Mouse (Mus musculus) splenic B cell, adult 2 months (primary cell): ENCODE measurements around the gene Fbxl20.
"Not testable (repeated sequence)": the region's sequence is repeated elsewhere in the genome, so short reads cannot be mapped to it uniquely, and the experiment has no call there.

Experiments used
- DNase-seq: peaks from one replicate; pipeline ENCODE4 v3.0.0-alpha.2; 2011; ENCODE audit warnings: low read depth, low spot score
- H3K27me3 ChIP-seq: 2 replicates; pipeline ENCODE4 v1.6.1; 2012; ENCODE audit warnings: mild to moderate bottlenecking, low read length, moderate library complexity, mixed read lengths; ENCODE audit not compliant: control insufficient read depth, poor library complexity, insufficient read depth, severe bottlenecking
- H3K36me3 ChIP-seq: 2 replicates; pipeline ENCODE4 v1.6.1; 2012; ENCODE audit warnings: mild to moderate bottlenecking, low read length, moderate library complexity, mixed read lengths; ENCODE audit not compliant: control insufficient read depth, poor library complexity, insufficient read depth, severe bottlenecking

Gene Fbxl20

DNA sequence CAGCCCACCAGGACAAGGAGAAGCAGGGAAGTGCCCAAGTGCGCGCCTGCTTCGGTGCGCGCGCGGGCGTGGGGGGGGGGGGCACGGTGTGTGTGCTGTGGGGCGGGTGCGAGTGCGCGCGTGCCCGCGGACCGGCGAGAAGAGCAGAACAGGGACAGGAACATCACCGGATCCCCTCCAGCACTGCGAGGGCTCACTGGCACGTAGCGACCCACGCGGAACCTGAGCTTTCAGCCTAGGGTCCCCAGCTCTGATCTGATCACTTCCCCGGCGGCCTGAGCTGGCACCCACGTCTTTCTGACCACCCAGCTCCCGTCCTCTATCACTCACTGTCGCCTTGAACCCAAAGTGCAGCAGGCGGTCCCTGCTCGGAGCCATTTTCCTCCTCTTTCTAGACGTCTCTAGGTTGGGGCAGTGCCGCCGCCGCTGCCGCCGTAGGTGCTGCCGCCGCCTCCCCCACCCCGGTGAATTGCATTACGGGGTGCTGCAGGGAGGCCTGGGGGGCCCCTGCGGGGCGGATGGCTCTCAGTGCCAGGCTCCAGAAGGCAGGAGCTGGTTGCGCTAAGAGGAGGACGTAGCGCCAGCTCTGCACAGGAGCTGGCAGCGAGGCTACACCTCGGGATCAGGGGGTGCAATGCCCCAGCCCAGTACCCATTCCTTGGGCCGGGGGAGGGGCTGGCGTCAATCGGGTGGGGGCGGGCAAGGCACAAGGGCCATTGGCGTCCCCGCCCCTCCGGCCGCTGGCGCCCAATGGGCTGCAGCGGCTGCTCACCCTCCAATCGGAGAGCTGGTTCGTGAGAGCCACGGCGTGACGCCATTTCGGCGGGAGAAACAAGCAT is at the start of gene Fbxl20:
TSS of gene Fbxl20 (minus strand) at position 618 of the 839 bp plus-strand sequence.
- DNase-seq = peak; percentile 89
- H3K27me3 ChIP-seq = no peaks in the 10 kb centered on the region
- 0 out of 2 replicates have a peak, but pooled peaks cover 5% of the 10 kb centered on the region for H3K36me3 ChIP-seq

DNA sequence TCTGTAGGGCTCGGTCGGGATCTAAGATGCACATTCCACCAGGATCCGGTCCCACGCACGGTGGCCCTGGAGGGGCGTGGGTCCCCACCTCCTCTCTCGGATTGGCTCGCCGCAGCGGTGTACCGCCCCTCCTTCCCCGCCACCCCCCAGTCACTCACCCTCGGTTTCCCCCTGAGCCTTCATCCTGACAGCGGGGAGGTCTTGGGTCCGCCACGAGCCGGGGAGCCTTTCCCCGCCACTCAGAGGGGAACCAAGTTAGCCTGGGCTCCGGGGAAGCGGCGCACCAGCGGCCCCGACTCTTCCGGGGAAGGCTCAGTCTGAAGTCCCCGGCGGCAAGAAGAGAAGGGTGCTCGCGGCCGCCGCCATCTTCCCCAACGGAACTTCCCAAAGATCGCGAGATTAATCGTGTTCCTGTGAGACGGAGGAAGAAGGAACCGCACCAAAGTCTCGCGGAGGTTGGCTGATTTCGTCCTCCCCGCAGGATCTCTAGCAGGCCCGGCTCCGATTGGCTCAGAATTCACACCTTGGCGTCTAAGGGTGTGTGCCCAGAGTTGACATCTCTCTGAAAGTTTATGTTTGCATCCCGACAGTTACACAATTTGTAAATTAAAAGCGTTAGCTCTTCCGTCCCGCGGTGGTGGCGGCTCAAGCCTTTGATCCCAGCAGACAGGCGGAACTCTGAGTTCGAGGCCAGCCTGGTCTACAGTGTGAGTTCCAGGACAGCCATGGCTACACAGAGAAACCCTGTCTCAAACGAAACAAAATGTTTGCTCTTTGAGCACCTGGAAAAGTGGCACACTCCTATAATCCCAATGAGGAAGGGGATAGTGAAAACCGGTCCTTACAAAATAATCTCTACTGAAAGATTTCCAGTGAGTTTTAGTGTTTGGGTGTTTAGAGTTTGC is 43.0 kb upstream of the Fbxl20 start, which contains the start of gene Med1:
TSS of gene Med1 (minus strand) at position 393 of the 905 bp plus-strand sequence.
- peak; percentile 98 for DNase-seq
- no peaks in the 10 kb centered on the region for H3K27me3 ChIP-seq
- H3K36me3 ChIP-seq = peaks cover 6% of the 10 kb centered on the region

DNA sequence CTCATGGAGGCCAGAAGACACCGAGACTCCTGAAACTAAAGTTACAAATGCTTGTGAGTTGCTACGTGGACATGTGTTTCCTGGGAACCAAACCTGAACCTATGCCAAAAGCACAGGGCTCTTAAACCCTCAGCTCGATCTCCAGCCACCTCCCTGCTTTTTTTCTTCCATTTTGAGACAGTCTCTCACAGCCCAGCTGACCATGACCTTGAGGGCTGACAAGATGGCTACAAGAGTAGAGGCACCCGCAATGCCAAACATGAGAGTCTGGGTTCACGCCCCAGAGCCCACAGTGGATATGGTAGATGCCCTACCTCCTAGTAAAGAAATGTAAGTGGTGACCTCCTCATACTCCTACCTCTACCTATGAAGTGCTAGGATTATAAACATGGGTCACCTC is 40.6 kb upstream of the Fbxl20 start:
- Histone ChIP-seq H3K27me3 (no peaks in the 10 kb centered on the region), H3K36me3 (peaks cover 7% of the 10 kb centered on the region)
- no peak for DNase-seq

- Histone ChIP-seq H3K27me3 (no peaks in the 10 kb centered on the region), H3K36me3 (peaks cover 9% of the 10 kb centered on the region)
- DNase-seq = no peak
These were observed 37.6 kb upstream of the Fbxl20 start for GRCm38 (mm10) chr11:98187640-98188395.

GRCm38 (mm10) chr11:98182149-98182548 is 31.9 kb upstream of the Fbxl20 start:
- H3K27me3 ChIP-seq, H3K36me3 ChIP-seq, DNase-seq: not testable (repeated sequence)

DNA sequence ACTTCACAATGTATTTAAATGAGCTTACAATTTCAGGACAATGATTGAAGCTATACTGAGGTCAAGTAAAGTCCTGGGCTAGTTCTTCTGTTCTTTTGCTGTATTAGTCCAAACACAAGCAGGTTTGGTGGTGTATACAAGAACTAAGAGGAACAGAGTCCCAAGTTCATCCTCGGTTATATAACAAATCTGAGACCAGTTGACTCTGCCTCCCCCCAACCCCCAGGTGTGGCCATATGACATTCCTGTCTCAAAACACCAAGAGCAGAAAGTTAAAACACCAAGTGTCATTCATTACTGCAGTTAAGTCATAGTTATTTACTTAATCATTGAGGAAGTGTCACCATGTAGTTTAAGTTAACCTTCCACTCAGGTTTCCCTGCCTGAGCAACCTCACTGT is 18.2 kb upstream of the Fbxl20 start:
- DNase-seq = no peak
- Histone ChIP-seq H3K27me3 (no peaks in the 10 kb centered on the region; the same call in 1 of the 2 replicates), H3K36me3 (peaks cover 26% of the 10 kb centered on the region)

- Histone ChIP-seq H3K36me3 (peaks cover 2% of the 10 kb centered on the region; the same call in 1 of the 2 replicates), H3K27me3 (no peaks in the 10 kb centered on the region)
- DNase-seq = no peak
These were observed 4.9 kb upstream of the Fbxl20 start for GRCm38 (mm10) chr11:98155094-98155493.

DNA sequence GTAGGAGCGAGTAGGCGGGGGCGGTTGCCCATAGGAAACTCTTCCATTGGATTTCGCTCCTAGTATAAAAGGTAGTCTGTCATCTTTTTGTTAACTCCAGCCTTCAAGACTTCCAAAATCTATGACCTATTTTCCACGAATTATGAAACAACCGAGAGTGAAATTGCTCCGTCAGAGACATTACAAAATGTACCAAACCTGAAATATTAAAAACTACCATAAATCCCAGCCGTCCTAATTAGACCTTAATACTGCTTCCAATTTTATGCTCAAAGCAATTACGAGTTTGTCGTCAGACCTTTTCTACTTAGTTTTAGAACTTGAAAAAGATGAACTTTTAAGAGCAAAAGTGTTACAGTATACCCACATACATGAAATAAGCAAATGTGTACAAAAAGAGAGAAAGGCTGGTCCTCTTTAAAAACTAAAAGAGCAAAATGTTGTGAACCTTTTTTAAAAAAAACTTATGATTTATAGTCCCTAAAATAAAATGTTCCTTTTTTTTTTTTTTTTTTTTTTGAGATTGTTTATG is 488 bp upstream of the Fbxl20 start:
- no peak for DNase-seq
- no peaks in the 10 kb centered on the region for H3K27me3 ChIP-seq
- H3K36me3 ChIP-seq = 0 out of 2 replicates have a peak, but pooled peaks cover 5% of the 10 kb centered on the region

DNA sequence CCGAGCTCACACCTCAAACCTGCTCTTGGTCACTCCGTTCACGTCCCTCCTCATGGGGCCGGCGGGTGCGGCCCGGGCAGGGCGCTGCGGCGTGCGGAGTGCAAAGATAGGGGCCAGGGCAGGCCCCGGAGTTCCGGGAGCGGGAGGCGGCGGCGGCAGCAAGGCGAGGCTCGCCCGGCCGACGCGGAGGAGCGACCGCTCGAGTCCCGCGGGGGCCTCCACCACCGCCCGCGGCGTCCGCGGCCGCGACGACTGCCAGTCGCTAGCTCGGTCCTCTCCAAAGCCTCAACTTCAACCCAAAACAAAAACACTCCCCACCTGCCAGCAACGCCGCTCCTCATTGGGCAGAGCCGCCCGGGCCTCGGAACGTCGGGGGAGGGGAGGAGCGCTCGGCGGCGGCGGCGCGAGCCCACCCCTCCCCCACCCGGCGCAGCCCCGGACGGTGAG is 876 bp downstream of the Fbxl20 start:
- peak; percentile 91 for DNase-seq
- 0 out of 2 replicates have a peak, but pooled peaks cover 5% of the 10 kb centered on the region for H3K36me3 ChIP-seq
- H3K27me3 ChIP-seq = no peaks in the 10 kb centered on the region

- H3K36me3 ChIP-seq = 0 out of 2 replicates have a peak, but pooled peaks cover 5% of the 10 kb centered on the region
- H3K27me3 ChIP-seq = no peaks in the 10 kb centered on the region
- peak; percentile 29 for DNase-seq
These were observed 1.5 kb downstream of the Fbxl20 start for GRCm38 (mm10) chr11:98148551-98149301.

- no peak for DNase-seq
- no peaks in the 10 kb centered on the region for H3K27me3 ChIP-seq
- H3K36me3 ChIP-seq = 0 out of 2 replicates have a peak, but pooled peaks cover 2% of the 10 kb centered on the region
These were observed 4.3 kb downstream of the Fbxl20 start for GRCm38 (mm10) chr11:98145856-98146255.

DNA sequence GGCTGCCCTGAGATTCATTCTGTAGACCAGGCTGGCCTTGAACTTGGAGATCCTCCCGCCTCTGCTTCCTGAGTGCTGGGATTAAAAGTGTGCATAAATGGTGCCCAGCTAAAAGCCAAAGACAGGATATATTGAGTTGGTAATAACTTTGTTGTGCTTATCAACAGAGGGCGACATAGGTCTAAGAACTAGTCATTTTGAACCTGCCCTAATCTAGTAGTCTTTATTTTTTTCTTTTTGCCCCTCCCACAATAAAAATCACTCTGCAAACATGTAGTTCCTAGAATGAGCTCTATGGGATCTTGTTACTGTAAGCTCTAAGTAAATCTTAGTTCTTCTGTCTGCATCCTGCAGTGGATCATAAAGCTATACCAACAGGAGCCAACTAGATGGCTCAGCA is 7.7 kb downstream of the Fbxl20 start:
- DNase-seq = peak; percentile 50
- no peaks in the 10 kb centered on the region for H3K27me3 ChIP-seq
- H3K36me3 ChIP-seq = 0 out of 2 replicates have a peak, but pooled peaks cover 2% of the 10 kb centered on the region

GRCm38 (mm10) chr11:98138894-98139293 is 11.3 kb downstream of the Fbxl20 start:
- no peak for DNase-seq
- Histone ChIP-seq H3K27me3 (no peaks in the 10 kb centered on the region), H3K36me3 (no peaks in the 10 kb centered on the region)
